In genomic region chr13:67469274-67469673, GRCm38 (mm10) we compare ENCODE assay signal across 24 mouse cellular contexts. TPM values are rescaled to one million over a fixed set of nuclear protein-coding genes. Genes with fewer than 3 reads are reported as not detected.
"Had no signal": no experiment of that assay in that cellular context is flagged by ENCODE, and none has a peak within 500 bp of the region (broad histone marks: within the 10 kb centered on the region; RNA-seq: fewer than 3 reads in every experiment).

No protein-coding gene starts in this region.

- H3K9me3 ChIP-seq: lung, embryonic 15.5 days; midbrain, embryonic 15.5 days; neural tube, embryonic 13.5 days; neural tube, embryonic 15.5 days had no signal

- H3K4me2 ChIP-seq: lung, embryonic 15.5 days; midbrain, embryonic 11.5 days; midbrain, embryonic 13.5 days; midbrain, embryonic 15.5 days; neural tube, embryonic 13.5 days; neural tube, embryonic 15.5 days had no signal

- H3K4me1 ChIP-seq: lung, embryonic 15.5 days; midbrain, embryonic 13.5 days; midbrain, embryonic 15.5 days; neural tube, embryonic 13.5 days; neural tube, embryonic 15.5 days had no signal

- H3K4me3 ChIP-seq: lung, embryonic 15.5 days; megakaryocyte, embryonic 14.5 days; midbrain, embryonic 13.5 days; midbrain, embryonic 15.5 days; neural tube, embryonic 13.5 days; neural tube, embryonic 15.5 days had no signal

- DNase-seq: lung, adult 2 months; lung, postnatal 14 days; lung, postnatal 36 days; right cerebral cortex, postnatal 14 days; thymus, adult 18-20 months; thymus, postnatal 14 days; thymus, postnatal 36 days had no signal

- ATAC-seq: lung, postnatal 0 days; midbrain, embryonic 13.5 days; midbrain, embryonic 15.5 days had no signal

- H3K27me3 ChIP-seq: lung, embryonic 15.5 days; megakaryocyte, embryonic 14.5 days; midbrain, embryonic 13.5 days; midbrain, embryonic 15.5 days; neural tube, embryonic 13.5 days; neural tube, embryonic 15.5 days had no signal

- H3K27ac ChIP-seq: lung, embryonic 15.5 days; macrophage; midbrain, embryonic 13.5 days; midbrain, embryonic 15.5 days; neural tube, embryonic 13.5 days; neural tube, embryonic 15.5 days had no signal

- H3K9ac ChIP-seq: lung, embryonic 15.5 days; midbrain, embryonic 13.5 days; midbrain, embryonic 15.5 days; neural tube, embryonic 13.5 days; neural tube, embryonic 15.5 days had no signal

RNA-seq across cellular contexts. Expression of gene Gm26965, which starts 56.7 kb away (rescaled TPM):
- total RNA-seq: megakaryocyte progenitor cell, adult 5-6 weeks; monocyte, adult 5-6 weeks had no signal
- polyA plus RNA-seq: liver, embryonic 16.5 days; lung, adult 2 months; lung, embryonic 15.5 days; macrophage; midbrain, embryonic 11.5 days; midbrain, embryonic 13.5 days; midbrain, embryonic 15.5 days; neural tube, embryonic 11.5 days; neural tube, embryonic 13.5 days; neural tube, embryonic 15.5 days; spleen, adult 2 months; stomach, embryonic 14.5 days; stomach, embryonic 16.5 days; thymus, postnatal 0 days had no signal
